Mouse (Mus musculus): ENCODE measurements around the gene Tmem102. TPM values are rescaled to one million over a fixed set of nuclear protein-coding genes. Genes with fewer than 3 reads are reported as not detected.
A peak's percentile ranks its signal among the peaks of the same experiment; 100 is the strongest.

Gene Tmem102
- polyA plus RNA-seq (2012; fragmentation: generic; extraction: Trizol): 0.61 TPM

DNA sequence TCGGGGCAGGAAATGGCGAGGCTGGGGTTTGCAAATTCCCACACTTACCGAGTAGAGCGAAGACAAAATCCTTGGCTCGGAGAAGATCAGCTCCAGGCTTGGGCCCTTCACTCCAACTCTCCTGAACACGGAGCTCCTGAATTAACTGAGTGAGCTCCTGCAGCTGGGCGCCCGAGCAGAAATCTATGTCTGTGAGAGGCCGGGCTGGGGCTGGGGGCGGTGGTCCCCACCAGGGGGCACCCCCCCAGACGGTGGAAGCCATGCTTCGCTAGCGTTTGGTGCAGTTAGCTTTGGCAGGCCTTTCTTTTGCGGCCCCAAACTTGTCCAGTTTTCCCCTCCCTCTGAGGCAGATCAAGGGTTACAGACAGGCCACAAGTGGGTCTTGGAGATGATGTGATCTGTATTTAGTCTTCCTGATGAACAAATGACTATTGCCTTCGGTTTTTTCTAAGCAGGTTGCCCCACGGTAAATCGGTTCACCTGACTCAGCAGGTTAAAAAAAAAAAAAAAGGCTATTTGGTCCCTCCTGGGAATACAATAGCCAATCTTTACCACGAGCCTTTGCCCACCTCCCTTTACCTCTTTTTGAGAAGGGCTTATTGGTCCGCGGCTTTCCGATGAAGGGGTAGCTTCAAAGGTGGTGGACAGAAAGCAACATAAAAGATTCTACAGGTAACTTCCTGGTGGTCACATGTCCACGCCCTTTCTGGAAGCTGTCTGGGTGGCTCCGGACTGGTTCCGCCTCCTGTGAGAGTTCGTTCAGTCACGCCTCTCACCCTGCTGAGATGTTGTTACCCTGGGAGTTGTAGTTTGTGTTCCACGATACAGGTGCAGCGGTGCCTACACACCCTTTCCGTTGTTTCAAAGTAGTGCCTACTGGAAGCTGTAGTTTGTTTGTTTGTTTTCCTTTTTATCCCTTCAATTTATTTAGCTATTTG lies at the start of gene Tmem102:
Gene Tmem102 (minus strand): TSS at position 653 of the 938 bp plus-strand sequence.
- Histone ChIP-seq H3K4me2 (ENCODE audit: low read depth) (no peak within 1 kb of the TSS), H3K79me2 (ENCODE audit: control insufficient read depth, insufficient read depth) (no peaks in the 10 kb centered on the region), H3ac (ENCODE audit: control insufficient read depth, insufficient read length) (no peak within 1 kb of the TSS), H3K36me3 (ENCODE audit: control insufficient read depth, insufficient read depth) (no peaks in the 10 kb centered on the region), H3K4me3 (no peak within 1 kb of the TSS), H3K27me3 (ENCODE audit: control insufficient read depth, insufficient read depth, insufficient read length) (no peaks in the 10 kb centered on the region)
- TF ChIP-seq POLR2AphosphoS2 (IDR thresholded peaks at IDR 0.05; ENCODE audit: insufficient read length, low read depth): no peak
- TF ChIP-seq USF1 (IDR thresholded peaks at IDR 0.05; ENCODE audit: low read depth): no peak
- TF ChIP-seq SRF (IDR thresholded peaks at IDR 0.05; ENCODE audit: control insufficient read depth, insufficient read length, low read depth): no peak
- TF ChIP-seq E2F4 (IDR thresholded peaks at IDR 0.05; ENCODE audit: insufficient read depth): no peak
- no peak for TF ChIP-seq TCF12 (IDR thresholded peaks at IDR 0.05; ENCODE audit: insufficient read depth, poor library complexity, severe bottlenecking)
- no peak for TF ChIP-seq MYOD1 (IDR thresholded peaks at IDR 0.05; ENCODE audit: control insufficient read depth in 1 of 3, insufficient read length in 2 of 3, low read depth in 2 of 3)

DNA sequence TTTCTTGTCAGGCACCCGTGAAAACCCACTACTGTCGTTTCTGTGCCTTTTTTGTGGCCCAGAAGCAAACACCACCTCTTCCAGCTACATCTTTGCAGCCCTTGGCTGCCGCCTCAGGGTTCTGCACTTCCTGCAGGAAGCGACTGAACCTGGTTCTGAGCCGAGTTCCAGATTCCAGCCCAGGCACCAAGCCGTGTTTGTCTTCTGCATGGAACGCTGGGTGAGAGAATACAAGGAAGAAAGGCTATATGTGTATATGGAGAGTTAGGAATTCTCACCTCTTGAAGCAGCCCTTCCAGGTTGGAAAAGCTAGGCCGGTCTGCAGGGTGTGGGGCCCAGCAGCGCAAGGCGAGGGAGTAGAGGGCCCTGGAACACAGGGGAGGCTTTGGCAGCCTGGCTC lies 49.3 kb upstream of the Tmem102 start:
- TF ChIP-seq TCF3 (IDR thresholded peaks at IDR 0.05; ENCODE audit: insufficient read length, low read depth) (no peak), REST (IDR thresholded peaks at IDR 0.05; ENCODE audit: insufficient read depth, insufficient read length) (no peak), SRF (IDR thresholded peaks at IDR 0.05; ENCODE audit: control insufficient read depth, insufficient read length, low read depth) (no peak), MAX (IDR thresholded peaks at IDR 0.05; ENCODE audit: low read depth) (no peak), USF1 (IDR thresholded peaks at IDR 0.05; ENCODE audit: low read depth) (no peak), MYOG (IDR thresholded peaks at IDR 0.05; ENCODE audit: control insufficient read depth in 1 of 3, insufficient read depth in 1 of 3, insufficient read length in 2 of 3, low read depth in 2 of 3) (no peak), POLR2A (IDR thresholded peaks at IDR 0.05; ENCODE audit: insufficient read length, low read depth) (no peak), MYOD1 (IDR thresholded peaks at IDR 0.05; ENCODE audit: control insufficient read depth in 1 of 3, insufficient read length in 2 of 3, low read depth in 2 of 3) (no peak), CEBPB (IDR thresholded peaks at IDR 0.05; ENCODE audit: insufficient read depth, poor library complexity, severe bottlenecking) (no peak), POLR2AphosphoS2 (IDR thresholded peaks at IDR 0.05; ENCODE audit: insufficient read length, low read depth) (no peak), TCF12 (IDR thresholded peaks at IDR 0.05; ENCODE audit: insufficient read depth, poor library complexity, severe bottlenecking) (no peak)
- H3K4me3 ChIP-seq: no peak overlapping the region
- no peak overlapping the region for H3K4me2 ChIP-seq (ENCODE audit: low read depth)
- no peak overlapping the region for H3ac ChIP-seq (ENCODE audit: control insufficient read depth, insufficient read length)
- H3K36me3 ChIP-seq (ENCODE audit: control insufficient read depth, insufficient read depth): no peaks in the 10 kb centered on the region
- H3K79me2 ChIP-seq (ENCODE audit: control insufficient read depth, insufficient read depth): no peaks in the 10 kb centered on the region
- peaks cover 10% of the 10 kb centered on the region for H3K27me3 ChIP-seq (ENCODE audit: control insufficient read depth, insufficient read depth, insufficient read length)

DNA sequence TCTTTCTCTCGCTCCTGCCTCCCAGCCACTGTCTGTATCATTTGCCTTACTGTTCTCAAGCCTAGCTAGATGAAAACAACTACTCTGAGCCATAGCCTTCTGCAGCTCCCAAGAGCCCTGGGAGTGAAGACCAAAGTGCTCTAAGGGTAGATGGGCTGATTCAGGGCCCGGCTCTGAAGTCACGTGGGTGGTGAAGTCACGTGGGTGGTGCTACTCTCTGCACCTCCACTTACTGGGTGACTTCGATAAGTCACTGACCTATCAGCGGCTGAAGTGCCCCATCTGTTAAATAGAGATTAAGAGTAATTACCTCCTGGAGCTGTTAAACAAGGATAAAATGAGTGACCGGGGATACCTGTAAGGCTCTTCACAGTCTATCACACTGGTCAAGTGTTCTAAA lies 48.6 kb upstream of the Tmem102 start:
- Histone ChIP-seq H3K79me2 (ENCODE audit: control insufficient read depth, insufficient read depth) (no peaks in the 10 kb centered on the region), H3K27me3 (ENCODE audit: control insufficient read depth, insufficient read depth, insufficient read length) (peaks cover 10% of the 10 kb centered on the region), H3ac (ENCODE audit: control insufficient read depth, insufficient read length) (no peak overlapping the region), H3K4me2 (ENCODE audit: low read depth) (no peak overlapping the region), H3K36me3 (ENCODE audit: control insufficient read depth, insufficient read depth) (peaks cover 3% of the 10 kb centered on the region), H3K4me3 (no peak overlapping the region)
- peak; percentile 80 for TF ChIP-seq USF1 (IDR thresholded peaks at IDR 0.05; ENCODE audit: low read depth)
- TF ChIP-seq POLR2AphosphoS2 (IDR thresholded peaks at IDR 0.05; ENCODE audit: insufficient read length, low read depth): peak; percentile 63
- TF ChIP-seq E2F4 (IDR thresholded peaks at IDR 0.05; ENCODE audit: insufficient read depth): no peak
- no peak for TF ChIP-seq MAX (IDR thresholded peaks at IDR 0.05; ENCODE audit: low read depth)
- TF ChIP-seq CEBPB (IDR thresholded peaks at IDR 0.05; ENCODE audit: insufficient read depth, poor library complexity, severe bottlenecking): no peak
- TF ChIP-seq TCF12 (IDR thresholded peaks at IDR 0.05; ENCODE audit: insufficient read depth, poor library complexity, severe bottlenecking): no peak

GRCm38 (mm10) chr11:69850754-69851153 lies 45.3 kb upstream of the Tmem102 start:
- no peak overlapping the region for H3ac ChIP-seq (ENCODE audit: control insufficient read depth, insufficient read length)
- H3K27me3 ChIP-seq (ENCODE audit: control insufficient read depth, insufficient read depth, insufficient read length): peaks cover 3% of the 10 kb centered on the region
- no peak overlapping the region for H3K4me3 ChIP-seq
- peaks cover 12% of the 10 kb centered on the region for H3K36me3 ChIP-seq (ENCODE audit: control insufficient read depth, insufficient read depth)
- H3K79me2 ChIP-seq (ENCODE audit: control insufficient read depth, insufficient read depth): peaks cover 9% of the 10 kb centered on the region
- TF ChIP-seq E2F4 (IDR thresholded peaks at IDR 0.05; ENCODE audit: insufficient read depth): no peak
- TF ChIP-seq TCF3 (IDR thresholded peaks at IDR 0.05; ENCODE audit: insufficient read length, low read depth): no peak
- TF ChIP-seq MYOD1 (IDR thresholded peaks at IDR 0.05; ENCODE audit: control insufficient read depth in 1 of 3, insufficient read length in 2 of 3, low read depth in 2 of 3): no peak
- no peak for TF ChIP-seq CEBPB (IDR thresholded peaks at IDR 0.05; ENCODE audit: insufficient read depth, poor library complexity, severe bottlenecking)
- no peak for TF ChIP-seq USF1 (IDR thresholded peaks at IDR 0.05; ENCODE audit: low read depth)
- TF ChIP-seq TCF12 (IDR thresholded peaks at IDR 0.05; ENCODE audit: insufficient read depth, poor library complexity, severe bottlenecking): no peak
- no peak for TF ChIP-seq REST (IDR thresholded peaks at IDR 0.05; ENCODE audit: insufficient read depth, insufficient read length)
- no peak for TF ChIP-seq MAX (IDR thresholded peaks at IDR 0.05; ENCODE audit: low read depth)
- no peak for TF ChIP-seq MYOG (IDR thresholded peaks at IDR 0.05; ENCODE audit: control insufficient read depth in 1 of 3, insufficient read depth in 1 of 3, insufficient read length in 2 of 3, low read depth in 2 of 3)
- TF ChIP-seq SRF (IDR thresholded peaks at IDR 0.05; ENCODE audit: control insufficient read depth, insufficient read length, low read depth): no peak
- TF ChIP-seq POLR2A (IDR thresholded peaks at IDR 0.05; ENCODE audit: insufficient read length, low read depth): no peak
- TF ChIP-seq POLR2AphosphoS2 (IDR thresholded peaks at IDR 0.05; ENCODE audit: insufficient read length, low read depth): no peak
- H3K4me2 ChIP-seq (ENCODE audit: low read depth): no peak overlapping the region

All from myocyte (in vitro differentiated cells).